27 mouse cellular contexts compared by ENCODE assay signal in genomic region chr12:7774127-7774526, GRCm38 (mm10).
DNase-seq lines count a peak whose midpoint lies in the region; ATAC-seq and TF ChIP-seq lines count a peak whose summit lies in the region.
"Had no signal": no experiment of that assay in that cellular context is flagged by ENCODE, and none has a peak within 500 bp of the region (broad histone marks: within the 10 kb centered on the region; RNA-seq: fewer than 3 reads in every experiment).

No protein-coding gene starts in this region.

- no peak for ATAC-seq in heart, embryonic 11.5 days (replicated peaks; ENCODE audit: insufficient number of reproducible peaks, low FRiP score, low TSS enrichment)
- ATAC-seq in lung, embryonic 14.5 days (ENCODE audit: insufficient read depth): no peak
- ATAC-seq: activated CD4-positive, CD25-positive, alpha-beta regulatory T cell, adult 4 months; CD4-positive, CD25-positive, alpha-beta regulatory T cell, adult 4 months; forebrain, embryonic 14.5 days; forebrain, embryonic 16.5 days; Patski had no signal

- 0 out of 2 replicates have a peak, but pooled peaks cover 4% of the 10 kb centered on the region for H3K4me1 ChIP-seq in heart, embryonic 11.5 days (ENCODE audit: control insufficient read depth, insufficient read depth, low read length)
- H3K4me1 ChIP-seq in lung, embryonic 14.5 days (ENCODE audit: insufficient read depth): no peaks in the 10 kb centered on the region
- H3K4me1 ChIP-seq: embryonic facial prominence, embryonic 13.5 days; embryonic facial prominence, embryonic 15.5 days had no signal

- H3K36me3 ChIP-seq in heart, embryonic 11.5 days (ENCODE audit: control insufficient read depth, insufficient read depth, low read length): no peaks in the 10 kb centered on the region
- H3K36me3 ChIP-seq in lung, embryonic 14.5 days (ENCODE audit: insufficient read depth): no peaks in the 10 kb centered on the region
- H3K36me3 ChIP-seq: embryonic facial prominence, embryonic 13.5 days; embryonic facial prominence, embryonic 15.5 days; forebrain, embryonic 10.5 days; forebrain, embryonic 12.5 days; G1E had no signal

- H3K9ac ChIP-seq in heart, embryonic 11.5 days (ENCODE audit: low read depth, low read length): no peak overlapping the region
- no peak overlapping the region for H3K9ac ChIP-seq in lung, embryonic 14.5 days
- H3K9ac ChIP-seq: embryonic facial prominence, embryonic 13.5 days; embryonic facial prominence, embryonic 15.5 days; forebrain, embryonic 12.5 days had no signal

- no peak overlapping the region for H3K4me3 ChIP-seq in heart, embryonic 11.5 days (ENCODE audit: low read depth, low read length)
- no peak overlapping the region for H3K4me3 ChIP-seq in lung, embryonic 14.5 days (ENCODE audit: low read depth, low read length)
- H3K4me3 ChIP-seq: embryonic facial prominence, embryonic 13.5 days; embryonic facial prominence, embryonic 15.5 days; erythroblast, embryonic 14.5 days; forebrain, embryonic 10.5 days; forebrain, embryonic 12.5 days had no signal

- no peak for TF ChIP-seq CTCF in lung, embryonic 14.5 days (IDR thresholded peaks at IDR 0.05; ENCODE audit: low read depth)

- no peaks in the 10 kb centered on the region for H3K27me3 ChIP-seq in heart, embryonic 11.5 days (ENCODE audit: control insufficient read depth, insufficient read depth, low read length)
- H3K27me3 ChIP-seq in lung, embryonic 14.5 days (ENCODE audit: insufficient read depth, low read length): no peaks in the 10 kb centered on the region
- H3K27me3 ChIP-seq: CH12.LX; embryonic facial prominence, embryonic 13.5 days; embryonic facial prominence, embryonic 15.5 days; forebrain, embryonic 12.5 days had no signal

- H3K4me2 ChIP-seq in heart, embryonic 11.5 days: no peak overlapping the region
- H3K4me2 ChIP-seq in lung, embryonic 14.5 days: no peak overlapping the region
- H3K4me2 ChIP-seq: embryonic facial prominence, embryonic 13.5 days; embryonic facial prominence, embryonic 15.5 days; forebrain, embryonic 12.5 days had no signal

- 23% methylated on average over 3 of the region's 3 CpGs for WGBS in heart, embryonic 11.5 days (ENCODE audit: insufficient replicate concordance)
- 25% methylated on average over 3 of the region's 3 CpGs for WGBS in lung, embryonic 14.5 days

- H3K9me3 ChIP-seq in heart, embryonic 11.5 days (replicated peaks; ENCODE audit: control insufficient read depth, low read length): no peaks in the 10 kb centered on the region
- H3K9me3 ChIP-seq in lung, embryonic 14.5 days (ENCODE audit: low read depth, low read length): no peaks in the 10 kb centered on the region
- H3K9me3 ChIP-seq: embryonic facial prominence, embryonic 13.5 days; embryonic facial prominence, embryonic 15.5 days; forebrain, embryonic 10.5 days; forebrain, embryonic 12.5 days had no signal

- no peak overlapping the region for H3K27ac ChIP-seq in heart, embryonic 11.5 days (ENCODE audit: low read depth, low read length)
- no peak overlapping the region for H3K27ac ChIP-seq in lung, embryonic 14.5 days (ENCODE audit: low read depth)
- H3K27ac ChIP-seq: embryonic facial prominence, embryonic 13.5 days; embryonic facial prominence, embryonic 15.5 days; forebrain, embryonic 10.5 days; forebrain, embryonic 12.5 days had no signal

- peak; percentile 75 for DNase-seq in heart, adult 11 months
- DNase-seq in lung, embryonic 14.5 days: peak; percentile 13
- DNase-seq in lung, adult 18-20 months: no peak
- DNase-seq in yolk sac, embryonic 10.5 days (ENCODE audit: low spot score): peak; percentile 10
- DNase-seq: adrenal gland, adult 8-10 months; adrenal gland, postnatal 25 days; B cell, adult 2 months; cerebellum, adult 11 months; cerebellum, adult 18-20 months; cerebellum, adult 8-10 months; cerebellum, adult 9-11 months; cerebellum, postnatal 14 days; cerebellum, postnatal 36 days; embryo, embryonic 11 days had no signal

Comparison
In these comparisons a context has a peak if more than half of its experiments do, and no peak if none do; other contexts are left out.
1. DNase-seq: peak in heart, adult 11 months (single experiment), lung, embryonic 14.5 days (single experiment) and yolk sac, embryonic 10.5 days (single experiment); none in lung, adult 18-20 months (0 of 2).